In genomic region chr14:119450471-119450870, GRCm38 (mm10) we compare ENCODE assay signal across 25 mouse cellular contexts.
DNase-seq lines count a peak whose midpoint lies in the region; ATAC-seq lines count a peak whose summit lies in the region.
"Had no signal": no experiment of that assay in that cellular context is flagged by ENCODE, and none has a peak within 500 bp of the region (broad histone marks: within the 10 kb centered on the region; RNA-seq: fewer than 3 reads in every experiment).

No protein-coding gene starts in this region.

- H3K4me3 ChIP-seq in hindbrain, embryonic 10.5 days, result no peak overlapping the region
- H3K4me3 ChIP-seq in hindbrain, embryonic 16.5 days (ENCODE audit: low read length), result no peak overlapping the region
- no peak overlapping the region for H3K4me3 ChIP-seq in midbrain, embryonic 12.5 days
- no peak overlapping the region for H3K4me3 ChIP-seq in midbrain, embryonic 13.5 days (replicated peaks)
- H3K4me3 ChIP-seq: embryonic facial prominence, embryonic 13.5 days; gastrocnemius, adult 2 months; heart, embryonic 12.5 days; left cerebral cortex, adult 2 months had no signal

- no peaks in the 10 kb centered on the region for H3K36me3 ChIP-seq in hindbrain, embryonic 10.5 days
- H3K36me3 ChIP-seq in hindbrain, embryonic 16.5 days (ENCODE audit: control insufficient read depth, insufficient read depth, low read length), result no peaks in the 10 kb centered on the region
- H3K36me3 ChIP-seq in midbrain, embryonic 12.5 days, result no peaks in the 10 kb centered on the region
- no peaks in the 10 kb centered on the region for H3K36me3 ChIP-seq in midbrain, embryonic 13.5 days
- H3K36me3 ChIP-seq: embryonic facial prominence, embryonic 13.5 days; heart, embryonic 12.5 days had no signal

- H3K4me1 ChIP-seq in hindbrain, embryonic 10.5 days (replicated peaks), result peaks cover 7% of the 10 kb centered on the region; the same call in 1 of the 2 replicates
- no peaks in the 10 kb centered on the region for H3K4me1 ChIP-seq in hindbrain, embryonic 16.5 days (ENCODE audit: control insufficient read depth, insufficient read depth, low read depth, low read length)
- H3K4me1 ChIP-seq in midbrain, embryonic 12.5 days, result peaks cover 9% of the 10 kb centered on the region
- H3K4me1 ChIP-seq in midbrain, embryonic 13.5 days (replicated peaks), result 0 out of 2 replicates have a peak, but pooled peaks cover 3% of the 10 kb centered on the region
- H3K4me1 ChIP-seq: embryonic facial prominence, embryonic 13.5 days; heart, embryonic 12.5 days had no signal

- peak; percentile 28 for DNase-seq in hindbrain, embryonic 10.5 days (ENCODE audit: low spot score)
- DNase-seq in embryo, embryonic 9.5 days (ENCODE audit: extremely low spot score), result peak; percentile 8
- peak; percentile 69 for DNase-seq in retina, postnatal 1 day
- DNase-seq in gastrocnemius, postnatal 4 days (ENCODE audit: low spot score in 2 of 2), result no peak
- DNase-seq: adrenal gland, postnatal 14 days; cerebellum, adult 11 months; gastrocnemius, adult 2 months; heart, adult 11 months; heart, postnatal 14 days; kidney, adult 11 months; kidney, postnatal 14 days; left cerebral cortex, postnatal 4 days; liver; liver, postnatal 0 days; lung, postnatal 4 days; right cerebral cortex, adult 18-20 months; thymus, postnatal 14 days had no signal

- H3K9me3 ChIP-seq in hindbrain, embryonic 10.5 days, result no peaks in the 10 kb centered on the region
- no peaks in the 10 kb centered on the region for H3K9me3 ChIP-seq in hindbrain, embryonic 16.5 days (ENCODE audit: control insufficient read depth, low read length)
- no peaks in the 10 kb centered on the region for H3K9me3 ChIP-seq in midbrain, embryonic 12.5 days
- H3K9me3 ChIP-seq in midbrain, embryonic 13.5 days, result no peaks in the 10 kb centered on the region
- H3K9me3 ChIP-seq: embryonic facial prominence, embryonic 13.5 days; heart, embryonic 12.5 days had no signal

- WGBS in hindbrain, embryonic 10.5 days, result 30% methylated on average over 4 of the region's 4 CpGs
- WGBS in hindbrain, embryonic 16.5 days, result 14% methylated on average over 4 of the region's 4 CpGs
- 6% methylated on average over 4 of the region's 4 CpGs for WGBS in midbrain, embryonic 12.5 days
- 7% methylated on average over 4 of the region's 4 CpGs for whole genome bisulfite sequencing in midbrain, embryonic 13.5 days

- no peak overlapping the region for H3K27ac ChIP-seq in hindbrain, embryonic 10.5 days
- no peak overlapping the region for H3K27ac ChIP-seq in hindbrain, embryonic 16.5 days (ENCODE audit: low read depth, low read length)
- no peak overlapping the region for H3K27ac ChIP-seq in midbrain, embryonic 12.5 days (replicated peaks)
- H3K27ac ChIP-seq in midbrain, embryonic 13.5 days, result no peak overlapping the region
- H3K27ac ChIP-seq: embryonic facial prominence, embryonic 13.5 days; gastrocnemius, adult 2 months; left cerebral cortex, adult 2 months; stomach, postnatal 0 days had no signal

- no peak overlapping the region for H3K4me2 ChIP-seq in hindbrain, embryonic 16.5 days (ENCODE audit: low read length)
- no peak overlapping the region for H3K4me2 ChIP-seq in midbrain, embryonic 12.5 days (replicated peaks)
- H3K4me2 ChIP-seq in midbrain, embryonic 13.5 days (replicated peaks), result no peak overlapping the region
- H3K4me2 ChIP-seq: embryonic facial prominence, embryonic 13.5 days; heart, embryonic 12.5 days had no signal

- H3K9ac ChIP-seq in hindbrain, embryonic 16.5 days (ENCODE audit: low read depth, low read length), result no peak overlapping the region
- no peak overlapping the region for H3K9ac ChIP-seq in midbrain, embryonic 12.5 days (replicated peaks)
- H3K9ac ChIP-seq in midbrain, embryonic 13.5 days (replicated peaks), result no peak overlapping the region
- H3K9ac ChIP-seq: embryonic facial prominence, embryonic 13.5 days; heart, embryonic 12.5 days; liver, postnatal 0 days had no signal

- H3K27me3 ChIP-seq in hindbrain, embryonic 10.5 days (ENCODE audit: insufficient read depth, poor library complexity, severe bottlenecking), result no peaks in the 10 kb centered on the region
- no peaks in the 10 kb centered on the region for H3K27me3 ChIP-seq in hindbrain, embryonic 16.5 days (replicated peaks; ENCODE audit: control insufficient read depth, insufficient read depth, low read length)
- no peaks in the 10 kb centered on the region for H3K27me3 ChIP-seq in midbrain, embryonic 12.5 days
- no peaks in the 10 kb centered on the region for H3K27me3 ChIP-seq in midbrain, embryonic 13.5 days
- H3K27me3 ChIP-seq: embryonic facial prominence, embryonic 13.5 days; heart, embryonic 12.5 days had no signal

- ATAC-seq in hindbrain, embryonic 16.5 days, result no peak
- peak; percentile 54 for ATAC-seq in midbrain, embryonic 12.5 days (ENCODE audit: low FRiP score, low read depth)
- no peak for ATAC-seq in midbrain, embryonic 13.5 days
- no peak for ATAC-seq in activated CD4-positive, CD25-positive, alpha-beta regulatory T cell, adult 4 months
- ATAC-seq: liver, postnatal 0 days had no signal

Comparison
In these comparisons a context has a peak if more than half of its experiments do, and no peak if none do; other contexts are left out.
1. DNase-seq: peak in hindbrain, embryonic 10.5 days (single experiment), embryo, embryonic 9.5 days (single experiment) and retina, postnatal 1 day (single experiment); none in gastrocnemius, postnatal 4 days (0 of 2).